Mouse (Mus musculus) neural tube, embryonic 13.5 days (tissue): ENCODE results near the gene Dnajb14. TPM values are rescaled to one million over a fixed set of nuclear protein-coding genes. Genes with fewer than 3 reads are reported as not detected.
"Not testable (repeated sequence)": the region's sequence is repeated elsewhere in the genome, so short reads cannot be mapped to it uniquely, and the experiment has no call there.

Source experiments
- ATAC-seq: fragments of 200-750 bp; cut with Nextera tagmentation; 2 replicates; pipeline ENCODE4 v1.8.0; 2017; ENCODE audit warnings: low read depth, mild to moderate bottlenecking, moderate TSS enrichment, moderate library complexity
- H3K27ac ChIP-seq: fragments of 300-500 bp; sonication (generic); replicated peaks from 2 replicates; pipeline ENCODE4 v1.5.1; 2015; ENCODE audit warnings: moderate library complexity, mild to moderate bottlenecking, inconsistent platforms
- H3K27me3 ChIP-seq: fragments of 300-500 bp; sonication (generic); 2 replicates; pipeline ENCODE4 v1.6.1; 2015; ENCODE audit warnings: mild to moderate bottlenecking, inconsistent platforms
- H3K36me3 ChIP-seq: fragments of 300-500 bp; sonication (generic); 2 replicates; pipeline ENCODE4 v1.6.1; 2015; ENCODE audit warnings: mild to moderate bottlenecking, inconsistent platforms
- H3K4me1 ChIP-seq: fragments of 300-500 bp; sonication (generic); replicated peaks from 2 replicates; pipeline ENCODE4 v1.6.1; 2015; ENCODE audit warnings: inconsistent platforms
- H3K4me2 ChIP-seq: fragments of 300-500 bp; sonication (generic); 2 replicates; pipeline ENCODE4 v1.6.1; 2015; ENCODE audit warnings: inconsistent platforms, mild to moderate bottlenecking, moderate library complexity
- H3K4me3 ChIP-seq: fragments of 300-500 bp; sonication (generic); 2 replicates; pipeline ENCODE4 v1.5.1; 2015; ENCODE audit warnings: mild to moderate bottlenecking, inconsistent platforms
- H3K9ac ChIP-seq: fragments of 300-500 bp; sonication (generic); 2 replicates; pipeline ENCODE4 v1.6.1; 2015; ENCODE audit warnings: moderate library complexity, mild to moderate bottlenecking, inconsistent platforms
- H3K9me3 ChIP-seq: fragments of 300-500 bp; sonication (generic); 2 replicates; pipeline ENCODE4 v1.6.1; 2016; ENCODE audit warnings: inconsistent platforms
- WGBS: fragments of 180-500 bp; shearing (Covaris S2); methylation state at CpG from one replicate; pipeline ENCODE4 v1.1.7; 2015; 5-methylcytosine and 5-hydroxymethylcytosine counted together
- polyA plus RNA-seq: library from polyadenylated mRNA; unstranded; fragments of >200 nt; fragmentation: Nextera tagmentation; extraction: Ambion mirVana; gene quantifications from 2 replicates; pipeline ENCODE4 v1.2.1, GENCODE M21; 2015

Dnajb14 gene
- polyA plus RNA-seq, 1 experiment from 2014 or later = 12.9 TPM

- Histone ChIP-seq H3K27ac (no peak overlapping the region), H3K4me3 (no peak overlapping the region), H3K4me1 (peaks cover 2% of the 10 kb centered on the region), H3K9ac (no peak overlapping the region), H3K4me2 (no peak overlapping the region), H3K27me3 (no peaks in the 10 kb centered on the region), H3K36me3 (no peaks in the 10 kb centered on the region), H3K9me3 (no peaks in the 10 kb centered on the region)
- ATAC-seq = no peak
- 91% methylated on average over 3 of the region's 3 CpGs for WGBS
These were observed 79.4 kb downstream of the Dnajb14 start for GRCm38 (mm10) chr3:137946827-137947226.

GRCm38 (mm10) chr3:137947525-137947924 lies 80.0 kb downstream of the Dnajb14 start:
- Histone ChIP-seq H3K9me3 (no peaks in the 10 kb centered on the region), H3K4me2 (no peak overlapping the region), H3K27ac (no peak overlapping the region), H3K27me3 (no peaks in the 10 kb centered on the region), H3K9ac (no peak overlapping the region), H3K4me1 (peaks cover 9% of the 10 kb centered on the region), H3K4me3 (no peak overlapping the region), H3K36me3 (no peaks in the 10 kb centered on the region)
- 88% methylated on average over 4 of the region's 4 CpGs for WGBS
- no peak for ATAC-seq

DNA sequence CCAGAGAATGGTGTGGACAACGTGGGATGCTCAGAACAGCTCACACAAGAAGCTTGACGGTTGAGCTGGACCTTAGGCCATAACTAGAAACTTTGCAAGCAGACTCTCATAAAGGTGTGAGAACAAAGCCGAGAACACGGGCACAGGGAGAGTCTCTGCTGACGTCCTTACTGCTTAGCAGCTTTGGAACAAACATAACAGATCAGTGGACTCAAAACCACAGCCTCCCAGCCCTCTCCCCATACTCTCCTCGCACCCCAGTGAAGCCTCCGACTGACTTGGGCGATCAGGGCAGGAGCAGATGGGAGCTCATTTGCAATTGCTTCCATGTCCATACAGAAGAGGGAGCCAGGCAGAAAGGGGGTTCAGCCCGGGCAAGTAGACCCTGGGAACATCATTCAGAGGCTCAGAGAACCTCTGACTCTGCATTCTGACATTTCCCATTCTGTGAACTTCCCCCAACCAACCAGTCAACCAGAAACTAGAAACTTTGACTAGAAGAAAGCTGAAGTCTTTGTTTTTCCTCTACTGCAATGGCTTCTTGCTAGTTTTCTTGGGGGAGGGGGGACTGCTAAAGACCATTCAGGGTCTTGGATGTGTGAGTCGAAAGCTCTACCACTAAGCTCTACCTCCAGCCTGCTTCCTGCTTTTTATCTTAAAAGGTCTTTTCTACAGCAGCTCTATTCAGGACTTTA lies 82.9 kb downstream of the Dnajb14 start:
- no peak for ATAC-seq
- Histone ChIP-seq H3K36me3 (no peaks in the 10 kb centered on the region), H3K9me3 (no peaks in the 10 kb centered on the region), H3K27ac (no peak overlapping the region), H3K4me2 (no peak overlapping the region), H3K9ac (no peak overlapping the region), H3K27me3 (no peaks in the 10 kb centered on the region), H3K4me1 (peaks cover 17% of the 10 kb centered on the region), H3K4me3 (no peak overlapping the region)
- 82% methylated on average over 10 of the region's 10 CpGs for WGBS

- not testable (repeated sequence) for H3K36me3 ChIP-seq, ATAC-seq, H3K27me3 ChIP-seq, H3K4me2 ChIP-seq, H3K9ac ChIP-seq, H3K27ac ChIP-seq, H3K9me3 ChIP-seq, H3K4me3 ChIP-seq
- H3K4me1 ChIP-seq = peaks cover 21% of the 10 kb centered on the region
- 85% methylated on average over 3 of the region's 3 CpGs for WGBS
These were observed 83.8 kb downstream of the Dnajb14 start for GRCm38 (mm10) chr3:137951302-137951701.

DNA sequence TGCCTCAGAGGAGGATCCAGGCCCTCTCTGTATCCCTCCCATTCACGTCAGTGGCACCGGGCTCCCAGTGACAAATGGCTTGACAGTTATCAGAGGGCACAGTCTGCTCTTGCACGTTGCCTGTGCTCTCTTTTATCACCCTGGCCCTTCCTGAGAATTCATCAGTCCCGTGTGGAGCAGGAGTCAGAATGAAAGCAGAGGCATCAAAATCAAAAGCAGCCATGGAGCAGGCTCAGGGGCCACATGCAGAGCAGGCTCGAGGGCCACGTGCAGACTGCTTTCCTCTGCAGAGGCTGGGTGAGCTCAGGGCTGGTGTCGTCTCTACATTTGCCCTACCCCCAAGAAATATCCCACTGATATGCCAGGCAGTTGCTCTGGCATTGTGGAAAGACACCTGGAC lies 84.3 kb downstream of the Dnajb14 start:
- ATAC-seq = no peak
- Histone ChIP-seq H3K4me2 (no peak overlapping the region), H3K4me3 (no peak overlapping the region), H3K9me3 (no peaks in the 10 kb centered on the region), H3K36me3 (no peaks in the 10 kb centered on the region), H3K9ac (no peak overlapping the region), H3K4me1 (peaks cover 21% of the 10 kb centered on the region), H3K27ac (no peak overlapping the region), H3K27me3 (no peaks in the 10 kb centered on the region)
- 30% methylated on average over 7 of the region's 7 CpGs for WGBS

GRCm38 (mm10) chr3:137952225-137952913 lies 84.9 kb downstream of the Dnajb14 start:
- Histone ChIP-seq H3K27ac (0 out of 2 replicates have a peak overlapping the region, but pooled peaks have one; percentile 18), H3K27me3 (no peaks in the 10 kb centered on the region), H3K9ac (no peak overlapping the region), H3K36me3 (no peaks in the 10 kb centered on the region), H3K4me2 (no peak overlapping the region), H3K4me1 (peaks cover 21% of the 10 kb centered on the region), H3K4me3 (no peak overlapping the region), H3K9me3 (no peaks in the 10 kb centered on the region)
- 72% methylated on average over 4 of the region's 4 CpGs for WGBS
- peak; percentile 65; the same call in 1 of the 2 replicates for ATAC-seq

- H3K4me2 ChIP-seq = no peak overlapping the region
- H3K27ac ChIP-seq = 0 out of 2 replicates have a peak overlapping the region, but pooled peaks have one; percentile 18
- no peak overlapping the region for H3K9ac ChIP-seq
These were observed 85.7 kb downstream of the Dnajb14 start for GRCm38 (mm10) chr3:137952914-137953880.

DNA sequence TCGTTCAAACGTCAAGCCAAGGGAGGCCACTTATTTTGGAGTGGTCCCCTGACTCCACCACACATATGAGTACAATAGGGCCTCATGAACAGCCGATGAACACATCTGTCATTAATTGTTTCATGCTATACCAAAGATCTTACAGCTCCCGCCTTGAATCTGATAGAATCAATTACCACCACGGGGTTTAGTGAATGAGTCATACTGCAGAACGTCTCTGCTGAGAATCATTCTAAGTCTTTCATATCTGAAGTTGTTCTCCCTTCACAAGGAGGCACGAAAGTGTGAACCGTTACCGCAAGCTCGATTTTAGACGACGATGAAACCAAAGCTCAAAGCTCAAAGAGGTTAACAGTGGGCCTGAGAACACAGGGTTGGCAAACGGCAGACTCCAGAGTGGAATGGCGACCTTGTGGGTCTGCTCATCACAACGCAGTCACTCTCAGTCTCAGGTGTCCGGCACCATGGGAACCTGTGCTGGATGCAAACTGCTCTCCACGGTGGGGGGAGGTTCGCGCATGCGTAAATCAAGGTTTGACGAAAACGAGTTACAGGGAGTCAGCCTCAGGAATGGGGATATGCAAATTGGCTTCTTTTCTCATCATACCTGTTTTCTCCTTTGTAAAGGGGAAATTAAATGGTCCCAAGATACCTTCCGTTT lies 86.9 kb downstream of the Dnajb14 start:
- WGBS = 61% methylated on average over 23 of the region's 23 CpGs
- ATAC-seq = no peak
- H3K9ac ChIP-seq = no peak overlapping the region

More at GRCm38 (mm10) chr3:137952914-137953880, 85.7 kb downstream of the Dnajb14 start:
- H3K27me3 ChIP-seq = no peaks in the 10 kb centered on the region
- H3K9me3 ChIP-seq = no peaks in the 10 kb centered on the region
- peak; percentile 88 for ATAC-seq
- no peaks in the 10 kb centered on the region for H3K36me3 ChIP-seq
- H3K4me3 ChIP-seq = no peak overlapping the region
- H3K4me1 ChIP-seq = peaks cover 21% of the 10 kb centered on the region
- 71% methylated on average over 14 of the region's 14 CpGs for WGBS

DNA sequence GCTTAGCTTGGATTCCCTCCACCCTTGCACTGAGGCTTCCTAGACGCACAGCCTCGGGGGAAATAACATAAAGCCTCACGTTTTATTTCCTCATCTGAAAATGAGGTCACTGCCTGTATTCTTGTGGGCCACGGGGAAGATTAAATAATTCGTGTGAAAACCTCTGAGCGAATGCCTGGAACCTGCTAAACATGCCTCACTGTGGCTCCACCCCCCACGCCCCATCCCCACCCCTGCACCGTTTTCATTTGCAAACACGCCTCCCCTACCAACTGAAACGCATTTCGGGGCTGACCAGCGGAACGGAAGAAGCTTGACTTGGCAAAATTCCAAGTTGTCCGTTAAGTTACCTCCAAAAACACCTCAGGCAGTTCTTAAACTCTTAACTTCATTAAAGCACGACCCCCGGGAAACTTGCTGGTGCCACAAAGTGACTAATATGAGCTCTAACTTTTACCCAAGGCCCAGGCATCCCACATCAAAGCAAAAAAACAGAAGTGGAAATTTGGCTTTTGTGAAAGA lies 88.1 kb downstream of the Dnajb14 start:
- Histone ChIP-seq H3K4me2 (peak overlapping the region; percentile 40), H3K36me3 (no peaks in the 10 kb centered on the region), H3K4me1 (peaks cover 21% of the 10 kb centered on the region), H3K9ac (peak overlapping the region; percentile 26; the same call in 1 of the 2 replicates), H3K27ac (no peak overlapping the region), H3K4me3 (peak overlapping the region; percentile 5; the same call in 1 of the 2 replicates), H3K9me3 (no peaks in the 10 kb centered on the region), H3K27me3 (no peaks in the 10 kb centered on the region)
- ATAC-seq = no peak
- WGBS = 28% methylated on average over 16 of the region's 16 CpGs

More for the DNA sequence above, 86.9 kb downstream of the Dnajb14 start:
- H3K9me3 ChIP-seq = no peaks in the 10 kb centered on the region
- H3K36me3 ChIP-seq = no peaks in the 10 kb centered on the region
- H3K27ac ChIP-seq = no peak overlapping the region
- H3K27me3 ChIP-seq = no peaks in the 10 kb centered on the region
- H3K4me3 ChIP-seq = no peak overlapping the region
- H3K4me1 ChIP-seq = peaks cover 21% of the 10 kb centered on the region
- no peak overlapping the region for H3K4me2 ChIP-seq

GRCm38 (mm10) chr3:137957864-137958263 lies 90.4 kb downstream of the Dnajb14 start:
- H3K4me1 ChIP-seq = peaks cover 9% of the 10 kb centered on the region
- H3K36me3 ChIP-seq = no peaks in the 10 kb centered on the region
- no peak overlapping the region for H3K4me2 ChIP-seq
- H3K27me3 ChIP-seq = no peaks in the 10 kb centered on the region
- H3K9ac ChIP-seq = no peak overlapping the region
- no peak for ATAC-seq
- H3K4me3 ChIP-seq = no peak overlapping the region
- H3K9me3 ChIP-seq = no peaks in the 10 kb centered on the region
- no peak overlapping the region for H3K27ac ChIP-seq
- WGBS = 93% methylated on average over 9 of the region's 9 CpGs

DNA sequence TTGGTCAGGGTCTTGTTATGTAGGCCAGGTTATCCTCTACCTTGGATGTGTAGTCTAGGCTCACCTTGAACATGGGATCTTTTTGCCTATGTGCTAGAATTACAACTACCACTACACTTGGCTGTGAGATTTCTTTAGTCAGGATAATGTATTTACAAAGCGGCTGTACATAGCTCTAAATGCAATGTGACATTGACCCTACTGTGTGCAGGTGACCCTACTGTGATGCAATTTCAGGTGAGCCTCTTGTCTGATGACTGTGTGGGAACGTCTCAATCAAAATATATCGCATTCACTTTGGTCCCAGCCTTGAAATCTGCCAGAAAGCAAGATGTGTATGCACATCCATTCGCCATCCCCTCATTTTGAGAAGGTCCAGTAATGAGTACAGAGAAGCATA lies 90.9 kb downstream of the Dnajb14 start:
- Histone ChIP-seq H3K4me2 (no peak overlapping the region), H3K9ac (no peak overlapping the region), H3K27me3 (no peaks in the 10 kb centered on the region), H3K4me1 (peaks cover 5% of the 10 kb centered on the region; the same call in 1 of the 2 replicates), H3K4me3 (no peak overlapping the region), H3K27ac (no peak overlapping the region), H3K36me3 (no peaks in the 10 kb centered on the region), H3K9me3 (no peaks in the 10 kb centered on the region)
- no peak for ATAC-seq
- WGBS = 96% methylated on average over 4 of the region's 4 CpGs
